Mouse (Mus musculus): Measurements from ENCODE around the gene Aspa. TPM values are rescaled to one million over a fixed set of nuclear protein-coding genes. Genes with fewer than 3 reads are reported as not detected.
"Not testable (repeated sequence)": the region's sequence is repeated elsewhere in the genome, so short reads cannot be mapped to it uniquely, and the experiment has no call there.

The Aspa gene
- polyA plus RNA-seq, 1 experiment from 2014 or later = 1.4 TPM

- H3K4me1 ChIP-seq (replicated peaks; ENCODE audit: control insufficient read depth, insufficient read depth, low read length); ATAC-seq (ENCODE audit: low read depth); H3K9ac ChIP-seq (ENCODE audit: low read length); H3K4me2 ChIP-seq (ENCODE audit: low read depth, low read length); H3K4me3 ChIP-seq (ENCODE audit: low read length); H3K27ac ChIP-seq (ENCODE audit: low read length); H3K9me3 ChIP-seq (ENCODE audit: control insufficient read depth, low read length); H3K27me3 ChIP-seq (ENCODE audit: control insufficient read depth, insufficient read depth, low read depth, low read length); H3K36me3 ChIP-seq (ENCODE audit: control insufficient read depth, insufficient read depth, low read length): not testable (repeated sequence)
- WGBS = 74% methylated on average over 2 of the region's 2 CpGs
Observed at GRCm38 (mm10) chr11:73318581-73318980, 10.8 kb downstream of the Aspa start.

DNA sequence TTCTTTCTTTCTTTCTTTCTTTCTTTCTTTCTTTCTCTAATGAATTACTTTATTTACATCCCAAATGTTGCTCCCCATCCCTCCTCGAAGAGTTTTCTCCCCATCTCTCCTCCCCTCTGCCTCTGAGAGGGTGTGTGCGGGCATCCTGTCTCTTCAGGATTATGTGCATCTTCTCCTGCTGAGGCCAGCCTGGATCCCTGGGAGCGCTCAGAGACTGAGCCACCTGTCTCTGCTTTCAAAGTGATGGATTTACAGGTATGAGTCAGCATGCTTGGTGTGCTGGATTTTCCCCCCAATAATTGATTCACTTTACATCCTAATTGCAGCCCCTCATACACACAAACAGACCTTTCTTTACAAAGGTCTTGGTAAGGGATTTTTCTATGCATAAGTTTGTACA, 13.4 kb downstream of the Aspa start:
- WGBS = 46% methylated on average over 3 of the region's 3 CpGs
- Histone ChIP-seq H3K27ac (ENCODE audit: low read length) (no peak overlapping the region), H3K9ac (ENCODE audit: low read length) (no peak overlapping the region), H3K36me3 (ENCODE audit: control insufficient read depth, insufficient read depth, low read length) (no peaks in the 10 kb centered on the region), H3K4me1 (replicated peaks; ENCODE audit: control insufficient read depth, insufficient read depth, low read length) (no peaks in the 10 kb centered on the region), H3K4me2 (ENCODE audit: low read depth, low read length) (no peak overlapping the region), H3K9me3 (ENCODE audit: control insufficient read depth, low read length) (no peaks in the 10 kb centered on the region), H3K27me3 (ENCODE audit: control insufficient read depth, insufficient read depth, low read depth, low read length) (no peaks in the 10 kb centered on the region), H3K4me3 (ENCODE audit: low read length) (no peak overlapping the region)
- no peak for ATAC-seq (ENCODE audit: low read depth)

DNA sequence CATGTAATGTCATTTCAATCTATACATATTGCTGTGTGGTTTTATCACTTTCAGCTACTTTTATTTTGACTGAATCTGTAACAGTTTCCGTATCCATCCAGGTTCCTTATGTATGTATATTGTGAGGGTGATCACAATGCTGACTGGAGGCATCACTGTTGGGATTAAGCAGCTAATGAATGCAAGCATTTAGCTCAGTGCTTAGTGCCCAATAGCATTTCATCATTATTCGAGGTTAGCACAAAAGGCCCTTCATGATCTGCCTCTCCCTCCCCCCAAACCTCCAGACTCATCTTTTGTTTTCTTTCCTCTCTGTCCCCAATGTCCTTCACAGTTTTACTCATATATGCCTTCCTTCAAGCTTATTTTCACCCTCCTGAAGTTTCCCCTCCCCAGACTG, 26.3 kb downstream of the Aspa start:
- no peaks in the 10 kb centered on the region for H3K4me1 ChIP-seq (replicated peaks; ENCODE audit: control insufficient read depth, insufficient read depth, low read length)
- H3K27ac ChIP-seq (ENCODE audit: low read length) = no peak overlapping the region
- ATAC-seq (ENCODE audit: low read depth) = no peak
- H3K9ac ChIP-seq (ENCODE audit: low read length) = no peak overlapping the region
- H3K9me3 ChIP-seq (ENCODE audit: control insufficient read depth, low read length) = no peaks in the 10 kb centered on the region
- no peaks in the 10 kb centered on the region for H3K27me3 ChIP-seq (ENCODE audit: control insufficient read depth, insufficient read depth, low read depth, low read length)
- H3K4me2 ChIP-seq (ENCODE audit: low read depth, low read length) = no peak overlapping the region
- WGBS = 61% methylated on average over 2 of the region's 2 CpGs
- H3K4me3 ChIP-seq (ENCODE audit: low read length) = no peak overlapping the region
- no peaks in the 10 kb centered on the region for H3K36me3 ChIP-seq (ENCODE audit: control insufficient read depth, insufficient read depth, low read length)

DNA sequence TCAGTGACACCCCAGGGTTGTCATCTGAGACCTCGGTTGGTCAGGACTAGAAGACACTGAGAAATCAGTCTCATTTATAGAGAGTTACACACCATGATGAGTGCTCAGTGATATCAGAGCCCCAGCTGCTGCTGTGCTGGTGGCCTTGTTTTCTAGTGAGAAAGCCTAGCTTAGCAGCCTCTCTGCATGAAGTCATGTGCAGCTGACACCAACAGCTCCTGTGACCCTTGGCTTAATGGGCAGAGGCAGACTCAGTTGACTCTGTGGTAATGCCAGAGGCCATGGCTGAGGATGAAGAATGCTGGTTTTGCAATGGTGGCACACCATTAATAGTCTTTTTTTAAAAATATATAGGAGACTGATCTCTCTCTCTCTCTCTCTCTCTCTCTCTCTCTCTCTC, 39.8 kb downstream of the Aspa start:
- no peaks in the 10 kb centered on the region for H3K9me3 ChIP-seq (ENCODE audit: control insufficient read depth, low read length)
- peak; percentile 64 for ATAC-seq (ENCODE audit: low read depth)
- H3K4me1 ChIP-seq (replicated peaks; ENCODE audit: control insufficient read depth, insufficient read depth, low read length) = no peaks in the 10 kb centered on the region
- no peak overlapping the region for H3K4me2 ChIP-seq (ENCODE audit: low read depth, low read length)
- no peak overlapping the region for H3K27ac ChIP-seq (ENCODE audit: low read length)
- H3K9ac ChIP-seq (ENCODE audit: low read length) = no peak overlapping the region
- H3K27me3 ChIP-seq (ENCODE audit: control insufficient read depth, insufficient read depth, low read depth, low read length) = no peaks in the 10 kb centered on the region
- 69% methylated on average over 1 of the region's 1 CpGs for WGBS
- no peak overlapping the region for H3K4me3 ChIP-seq (ENCODE audit: low read length)
- no peaks in the 10 kb centered on the region for H3K36me3 ChIP-seq (ENCODE audit: control insufficient read depth, insufficient read depth, low read length)

DNA sequence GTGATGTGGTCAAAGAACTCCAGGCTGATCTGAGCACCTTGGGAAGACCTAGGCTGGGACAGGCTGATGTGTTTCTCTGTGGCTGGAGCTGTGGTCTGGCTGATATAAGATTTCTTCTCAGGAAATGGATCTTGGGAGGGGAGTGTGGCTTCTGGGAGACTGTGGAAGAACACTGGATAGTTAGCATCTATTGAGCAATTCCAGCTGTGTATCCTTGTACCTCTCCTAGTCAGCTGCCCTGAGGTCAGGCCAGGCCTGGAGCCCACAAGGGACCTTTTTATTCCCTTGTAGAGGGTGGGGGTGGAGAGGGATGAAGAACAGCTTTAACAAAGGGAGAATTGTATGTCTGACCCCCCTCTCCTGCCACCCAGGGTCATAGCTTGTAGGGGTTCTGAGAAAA, 45.0 kb downstream of the Aspa start:
- H3K4me1 ChIP-seq (replicated peaks; ENCODE audit: control insufficient read depth, insufficient read depth, low read length) = peaks cover 10% of the 10 kb centered on the region
- no peaks in the 10 kb centered on the region for H3K27me3 ChIP-seq (ENCODE audit: control insufficient read depth, insufficient read depth, low read depth, low read length)
- H3K9me3 ChIP-seq (ENCODE audit: control insufficient read depth, low read length) = no peaks in the 10 kb centered on the region
- H3K36me3 ChIP-seq (ENCODE audit: control insufficient read depth, insufficient read depth, low read length) = no peaks in the 10 kb centered on the region
- no peak overlapping the region for H3K4me3 ChIP-seq (ENCODE audit: low read length)
- peak; percentile 22; the same call in 1 of the 2 replicates for ATAC-seq (ENCODE audit: low read depth)
- no peak overlapping the region for H3K4me2 ChIP-seq (ENCODE audit: low read depth, low read length)
- H3K9ac ChIP-seq (ENCODE audit: low read length) = no peak overlapping the region
- H3K27ac ChIP-seq (ENCODE audit: low read length) = peak overlapping the region; percentile 47; the same call in 1 of the 2 replicates

DNA sequence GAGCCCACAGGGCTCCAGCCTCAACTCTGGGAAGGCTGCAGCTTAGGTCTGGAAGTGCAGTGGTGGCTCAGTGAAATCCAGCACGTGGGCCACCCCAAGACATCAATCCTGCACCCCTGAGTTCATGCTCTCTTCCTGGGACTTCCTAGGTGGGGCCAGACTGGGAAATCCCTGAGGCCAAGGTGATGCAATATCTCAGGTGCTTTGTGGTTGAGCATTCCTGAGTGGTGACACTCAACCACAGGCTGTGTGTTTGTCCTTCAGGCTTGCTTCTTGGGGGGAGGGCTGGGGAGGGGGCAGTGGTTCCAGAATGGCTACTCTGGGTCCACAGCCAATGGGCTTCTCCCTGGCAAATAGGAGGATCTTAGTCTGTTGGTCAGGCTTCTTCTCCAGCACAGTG, 45.5 kb downstream of the Aspa start:
- H3K9ac ChIP-seq (ENCODE audit: low read length) = 0 out of 2 replicates have a peak overlapping the region, but pooled peaks have one; percentile 6
- 44% methylated on average over 1 of the region's 1 CpGs for WGBS
- no peaks in the 10 kb centered on the region for H3K9me3 ChIP-seq (ENCODE audit: control insufficient read depth, low read length)
- no peak overlapping the region for H3K4me2 ChIP-seq (ENCODE audit: low read depth, low read length)
- peak; percentile 1; the same call in 1 of the 2 replicates for ATAC-seq (ENCODE audit: low read depth)
- H3K27ac ChIP-seq (ENCODE audit: low read length) = peak overlapping the region; percentile 47; the same call in 1 of the 2 replicates
- H3K4me3 ChIP-seq (ENCODE audit: low read length) = no peak overlapping the region
- H3K36me3 ChIP-seq (ENCODE audit: control insufficient read depth, insufficient read depth, low read length) = no peaks in the 10 kb centered on the region
- peaks cover 10% of the 10 kb centered on the region for H3K4me1 ChIP-seq (replicated peaks; ENCODE audit: control insufficient read depth, insufficient read depth, low read length)
- H3K27me3 ChIP-seq (ENCODE audit: control insufficient read depth, insufficient read depth, low read depth, low read length) = no peaks in the 10 kb centered on the region

- Histone ChIP-seq H3K4me1 (replicated peaks; ENCODE audit: control insufficient read depth, insufficient read depth, low read length) (peaks cover 10% of the 10 kb centered on the region), H3K9ac (ENCODE audit: low read length) (no peak overlapping the region), H3K4me2 (ENCODE audit: low read depth, low read length) (no peak overlapping the region), H3K9me3 (ENCODE audit: control insufficient read depth, low read length) (no peaks in the 10 kb centered on the region), H3K27me3 (ENCODE audit: control insufficient read depth, insufficient read depth, low read depth, low read length) (no peaks in the 10 kb centered on the region), H3K27ac (ENCODE audit: low read length) (peak overlapping the region; percentile 47; the same call in 1 of the 2 replicates), H3K4me3 (ENCODE audit: low read length) (no peak overlapping the region), H3K36me3 (ENCODE audit: control insufficient read depth, insufficient read depth, low read length) (no peaks in the 10 kb centered on the region)
- 41% methylated on average over 9 of the region's 9 CpGs for WGBS
- peak; percentile 84 for ATAC-seq (ENCODE audit: low read depth)
Observed at GRCm38 (mm10) chr11:73283369-73283768, 46.0 kb downstream of the Aspa start.

DNA sequence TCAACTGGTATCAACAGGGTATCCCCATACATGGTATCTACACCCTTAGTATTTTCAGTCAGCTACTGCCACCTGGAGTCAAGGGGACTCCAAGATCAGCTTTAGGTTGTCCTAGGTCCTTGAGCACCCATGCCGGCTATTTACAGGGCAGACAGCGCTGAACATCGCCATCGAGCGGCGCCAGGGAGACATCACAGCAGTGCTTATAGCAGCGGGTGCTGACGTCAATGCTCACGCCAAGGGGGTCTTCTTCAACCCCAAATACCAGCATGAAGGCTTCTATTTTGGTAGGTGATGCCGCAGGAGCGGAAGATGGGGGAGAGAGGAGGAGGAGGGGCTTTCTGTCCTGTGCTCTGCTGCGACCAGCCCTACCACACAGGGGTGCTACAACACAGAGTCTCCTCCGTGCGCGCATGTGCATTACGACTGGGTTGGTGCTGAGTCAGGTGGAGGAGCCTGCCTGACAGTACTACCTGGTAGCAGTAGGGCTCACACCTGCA, 47.8 kb downstream of the Aspa start:
- H3K9ac ChIP-seq (ENCODE audit: low read length) = peak overlapping the region; percentile 48; the same call in 1 of the 2 replicates
- 4% methylated on average over 16 of the region's 16 CpGs for WGBS

DNA sequence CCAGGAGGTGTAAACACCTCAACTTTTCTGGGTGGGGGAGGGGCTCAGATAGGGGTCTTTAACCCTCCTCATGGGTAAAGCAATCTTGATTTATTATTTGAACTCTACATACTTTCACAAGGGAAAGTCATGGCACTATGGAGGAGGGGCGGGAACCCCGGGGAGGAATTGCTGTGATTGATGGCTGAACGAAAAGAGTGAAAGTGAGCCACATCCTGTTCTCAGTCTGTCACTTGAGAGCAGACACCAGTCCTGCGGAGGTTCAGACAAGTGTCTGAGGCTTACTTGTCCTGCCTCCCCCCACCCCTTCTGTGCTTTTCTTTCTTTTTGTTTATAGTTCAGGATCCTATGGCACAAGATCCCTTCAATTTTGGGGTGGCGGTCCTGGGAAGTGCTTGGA, 48.7 kb downstream of the Aspa start:
- H3K9ac ChIP-seq (ENCODE audit: low read length) = no peak overlapping the region
- H3K36me3 ChIP-seq (ENCODE audit: control insufficient read depth, insufficient read depth, low read length) = no peaks in the 10 kb centered on the region
- H3K4me1 ChIP-seq (replicated peaks; ENCODE audit: control insufficient read depth, insufficient read depth, low read length) = peaks cover 10% of the 10 kb centered on the region
- no peaks in the 10 kb centered on the region for H3K9me3 ChIP-seq (ENCODE audit: control insufficient read depth, low read length)
- H3K27me3 ChIP-seq (ENCODE audit: control insufficient read depth, insufficient read depth, low read depth, low read length) = no peaks in the 10 kb centered on the region
- H3K4me3 ChIP-seq (ENCODE audit: low read length) = no peak overlapping the region
- ATAC-seq (ENCODE audit: low read depth) = no peak
- H3K27ac ChIP-seq (ENCODE audit: low read length) = no peak overlapping the region
- no peak overlapping the region for H3K4me2 ChIP-seq (ENCODE audit: low read depth, low read length)
- 27% methylated on average over 5 of the region's 5 CpGs for WGBS

More for the DNA sequence above, 47.8 kb downstream of the Aspa start:
- Histone ChIP-seq H3K9me3 (ENCODE audit: control insufficient read depth, low read length) (no peaks in the 10 kb centered on the region), H3K36me3 (ENCODE audit: control insufficient read depth, insufficient read depth, low read length) (no peaks in the 10 kb centered on the region), H3K4me2 (ENCODE audit: low read depth, low read length) (peak overlapping the region; percentile 65), H3K27me3 (ENCODE audit: control insufficient read depth, insufficient read depth, low read depth, low read length) (no peaks in the 10 kb centered on the region), H3K4me3 (ENCODE audit: low read length) (peak overlapping the region; percentile 39), H3K27ac (ENCODE audit: low read length) (no peak overlapping the region), H3K4me1 (replicated peaks; ENCODE audit: control insufficient read depth, insufficient read depth, low read length) (peaks cover 10% of the 10 kb centered on the region)
- ATAC-seq (ENCODE audit: low read depth) = peak; percentile 72

GRCm38 (mm10) chr11:73274821-73275220, 54.6 kb downstream of the Aspa start:
- H3K4me2 ChIP-seq (ENCODE audit: low read depth, low read length) = no peak overlapping the region
- H3K27me3 ChIP-seq (ENCODE audit: control insufficient read depth, insufficient read depth, low read depth, low read length) = no peaks in the 10 kb centered on the region
- no peaks in the 10 kb centered on the region; the same call in 1 of the 2 replicates for H3K4me1 ChIP-seq (replicated peaks; ENCODE audit: control insufficient read depth, insufficient read depth, low read length)
- no peaks in the 10 kb centered on the region for H3K36me3 ChIP-seq (ENCODE audit: control insufficient read depth, insufficient read depth, low read length)
- H3K4me3 ChIP-seq (ENCODE audit: low read length) = no peak overlapping the region
- H3K27ac ChIP-seq (ENCODE audit: low read length) = no peak overlapping the region
- no peak for ATAC-seq (ENCODE audit: low read depth)
- WGBS = 29% methylated on average over 2 of the region's 2 CpGs
- no peak overlapping the region for H3K9ac ChIP-seq (ENCODE audit: low read length)
- no peaks in the 10 kb centered on the region for H3K9me3 ChIP-seq (ENCODE audit: control insufficient read depth, low read length)
